In the genomic region with DNA sequence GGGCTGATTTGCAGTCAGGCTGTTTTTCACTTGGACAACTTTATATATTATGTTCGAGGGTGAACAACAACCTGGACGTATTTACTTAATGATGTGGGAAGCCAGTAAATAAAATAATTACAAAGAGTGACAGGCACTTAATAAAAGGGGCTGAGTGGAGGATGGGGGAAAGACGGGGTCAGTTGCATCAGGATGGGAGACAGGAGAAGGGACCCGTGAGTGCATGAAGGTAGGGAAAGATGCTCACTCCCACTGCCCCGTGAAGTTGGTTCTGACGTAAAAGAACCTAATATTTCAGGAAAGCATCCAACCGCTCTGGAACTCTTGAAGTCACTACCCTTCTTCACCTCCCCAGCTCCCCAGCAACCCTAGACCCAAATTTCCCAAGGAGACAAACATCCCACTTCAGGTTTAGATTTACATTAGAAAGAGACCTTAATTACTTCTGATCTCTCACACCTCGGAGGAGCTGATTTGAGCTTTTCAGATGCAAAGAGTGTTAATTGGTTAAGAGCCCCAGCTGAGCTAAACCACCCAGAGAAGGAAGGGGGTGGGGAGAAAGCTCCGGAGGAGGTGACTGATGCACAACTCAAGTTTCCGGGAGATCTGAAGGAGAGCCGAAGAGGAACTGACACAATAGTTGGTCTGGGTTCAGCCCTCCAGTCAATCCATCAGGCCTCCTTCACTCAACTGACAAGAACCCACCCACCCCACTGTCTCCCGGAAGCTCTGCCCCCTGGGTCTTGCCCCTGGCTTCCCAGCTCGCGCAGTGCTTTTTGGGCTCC, we compare ENCODE assay signal across 10 mouse cellular contexts.
DNase-seq lines count a peak whose midpoint lies in the region; ATAC-seq lines count a peak whose summit lies in the region.
"Had no signal": no experiment of that assay in that cellular context is flagged by ENCODE, and none has a peak within 500 bp of the region (broad histone marks: within the 10 kb centered on the region; RNA-seq: fewer than 3 reads in every experiment).

No protein-coding gene starts in this region.

- H3K9ac ChIP-seq in intestine, embryonic 15.5 days, result no peak overlapping the region
- no peak overlapping the region for H3K9ac ChIP-seq in intestine, embryonic 16.5 days (ENCODE audit: low read depth, low read length)
- no peak overlapping the region for H3K9ac ChIP-seq in embryonic facial prominence, embryonic 12.5 days
- H3K9ac ChIP-seq in limb, embryonic 13.5 days, result no peak overlapping the region

- peak overlapping the region; percentile 27 for H3K4me2 ChIP-seq in intestine, embryonic 15.5 days (replicated peaks)
- no peak overlapping the region for H3K4me2 ChIP-seq in intestine, embryonic 16.5 days (ENCODE audit: low read depth, low read length)
- H3K4me2 ChIP-seq in embryonic facial prominence, embryonic 12.5 days (replicated peaks), result peak overlapping the region; percentile 12; the same call in 1 of the 2 replicates
- H3K4me2 ChIP-seq in limb, embryonic 13.5 days (replicated peaks), result peak overlapping the region; percentile 40

- H3K4me3 ChIP-seq in intestine, embryonic 15.5 days (replicated peaks), result no peak overlapping the region
- H3K4me3 ChIP-seq in intestine, embryonic 16.5 days (ENCODE audit: low read length), result no peak overlapping the region
- H3K4me3 ChIP-seq in embryonic facial prominence, embryonic 12.5 days, result no peak overlapping the region
- H3K4me3 ChIP-seq in limb, embryonic 13.5 days, result 0 out of 2 replicates have a peak overlapping the region, but pooled peaks have one; percentile 1

- no peak overlapping the region for H3K27ac ChIP-seq in intestine, embryonic 15.5 days
- no peak overlapping the region for H3K27ac ChIP-seq in intestine, embryonic 16.5 days (ENCODE audit: low read length)
- H3K27ac ChIP-seq in embryonic facial prominence, embryonic 12.5 days, result no peak overlapping the region
- no peak overlapping the region for H3K27ac ChIP-seq in limb, embryonic 13.5 days

- H3K36me3 ChIP-seq in intestine, embryonic 15.5 days, result no peaks in the 10 kb centered on the region
- H3K36me3 ChIP-seq in intestine, embryonic 16.5 days (ENCODE audit: control insufficient read depth, insufficient read depth, low read length), result no peaks in the 10 kb centered on the region
- no peaks in the 10 kb centered on the region for H3K36me3 ChIP-seq in embryonic facial prominence, embryonic 12.5 days
- H3K36me3 ChIP-seq in limb, embryonic 13.5 days, result no peaks in the 10 kb centered on the region
- no peaks in the 10 kb centered on the region for H3K36me3 ChIP-seq in splenic B cell, adult 2 months (ENCODE audit: control insufficient read depth, insufficient read depth, low read length, poor library complexity, severe bottlenecking)
- H3K36me3 ChIP-seq: G1E had no signal

- 27% methylated on average over 14 of the region's 14 CpGs for WGBS in intestine, embryonic 15.5 days
- 26% methylated on average over 14 of the region's 14 CpGs for WGBS in intestine, embryonic 16.5 days
- 5% methylated on average over 14 of the region's 14 CpGs for WGBS in embryonic facial prominence, embryonic 12.5 days
- WGBS in limb, embryonic 13.5 days, result 6% methylated on average over 14 of the region's 14 CpGs

- 0 out of 2 replicates have a peak, but pooled peaks cover 5% of the 10 kb centered on the region for H3K4me1 ChIP-seq in intestine, embryonic 15.5 days (replicated peaks)
- 0 out of 2 replicates have a peak, but pooled peaks cover 3% of the 10 kb centered on the region for H3K4me1 ChIP-seq in intestine, embryonic 16.5 days (ENCODE audit: control insufficient read depth, insufficient read depth, low read length)
- H3K4me1 ChIP-seq in embryonic facial prominence, embryonic 12.5 days, result peaks cover 16% of the 10 kb centered on the region
- H3K4me1 ChIP-seq in limb, embryonic 13.5 days, result peaks cover 33% of the 10 kb centered on the region

- no peaks in the 10 kb centered on the region for H3K9me3 ChIP-seq in intestine, embryonic 15.5 days
- no peaks in the 10 kb centered on the region for H3K9me3 ChIP-seq in intestine, embryonic 16.5 days (ENCODE audit: control insufficient read depth, low read length)
- no peaks in the 10 kb centered on the region for H3K9me3 ChIP-seq in embryonic facial prominence, embryonic 12.5 days
- no peaks in the 10 kb centered on the region for H3K9me3 ChIP-seq in limb, embryonic 13.5 days
- H3K9me3 ChIP-seq: G1E had no signal

- H3K27me3 ChIP-seq in intestine, embryonic 15.5 days (replicated peaks), result no peaks in the 10 kb centered on the region
- no peaks in the 10 kb centered on the region for H3K27me3 ChIP-seq in intestine, embryonic 16.5 days (replicated peaks; ENCODE audit: control insufficient read depth, insufficient read depth, low read length)
- H3K27me3 ChIP-seq in embryonic facial prominence, embryonic 12.5 days, result no peaks in the 10 kb centered on the region
- H3K27me3 ChIP-seq in limb, embryonic 13.5 days, result no peaks in the 10 kb centered on the region
- no peaks in the 10 kb centered on the region; the same call in 1 of the 2 replicates for H3K27me3 ChIP-seq in splenic B cell, adult 2 months (ENCODE audit: control insufficient read depth, insufficient read depth, low read length, poor library complexity, severe bottlenecking)

- DNase-seq in splenic B cell, adult 2 months (ENCODE audit: low read depth, low spot score), result peak; percentile 5
- DNase-seq in gastrocnemius, postnatal 10 days, result no peak
- no peak for DNase-seq in urinary bladder, adult 2 months (ENCODE audit: low spot score)
- no peak for DNase-seq in adrenal gland, postnatal 10 days
- DNase-seq: gastrocnemius, postnatal 36 days had no signal

- no peak for ATAC-seq in intestine, embryonic 15.5 days
- no peak for ATAC-seq in intestine, embryonic 16.5 days
- ATAC-seq in embryonic facial prominence, embryonic 12.5 days (ENCODE audit: insufficient number of reproducible peaks, insufficient read depth, low FRiP score, low TSS enrichment), result no peak
- ATAC-seq in limb, embryonic 13.5 days (ENCODE audit: low FRiP score, low read depth), result no peak; the same call in 1 of the 2 replicates
